Mouse (Mus musculus) E14TG2a.4 (cell line): ENCODE measurements around the gene Adgrl1.

Experiments used
- CTCF ChIP-seq: conservative IDR thresholded peaks from 2 replicates; pipeline ENCODE4 v1.5.1; 2014; ENCODE audit warnings: low read length
- POU5F1 ChIP-seq: IDR thresholded peaks from 2 replicates; pipeline ENCODE4 v1.6.1; 2014; ENCODE audit warnings: low read length, borderline replicate concordance

DNA sequence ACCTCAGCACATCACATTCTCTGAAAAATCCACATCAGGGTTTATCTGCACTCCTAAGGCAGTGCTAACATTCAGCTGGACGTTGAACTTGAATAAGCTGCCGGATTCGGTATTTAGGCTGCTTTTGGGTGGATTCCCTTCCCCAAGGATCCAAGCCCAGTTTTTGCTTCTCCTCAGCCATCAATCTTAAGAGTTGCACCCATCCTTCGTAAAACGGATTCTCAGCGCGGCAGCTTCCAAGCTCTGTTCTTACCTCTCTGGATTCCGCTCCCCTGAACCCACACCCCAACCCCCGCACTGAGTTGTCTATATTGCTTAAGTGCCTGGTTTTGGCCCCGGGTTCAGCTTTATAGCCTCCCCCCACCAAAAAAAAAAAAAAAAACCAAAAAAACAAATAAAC lies 1.4 kb upstream of the Adgrl1 start:
- TF ChIP-seq CTCF (no peak), POU5F1 (no peak)
